Mouse (Mus musculus): Measurements from ENCODE around the gene B4galnt1. TPM values are rescaled to one million over a fixed set of nuclear protein-coding genes. Genes with fewer than 3 reads are reported as not detected.

The B4galnt1 gene
- polyA plus RNA-seq, 1 experiment, result 196 TPM

DNA sequence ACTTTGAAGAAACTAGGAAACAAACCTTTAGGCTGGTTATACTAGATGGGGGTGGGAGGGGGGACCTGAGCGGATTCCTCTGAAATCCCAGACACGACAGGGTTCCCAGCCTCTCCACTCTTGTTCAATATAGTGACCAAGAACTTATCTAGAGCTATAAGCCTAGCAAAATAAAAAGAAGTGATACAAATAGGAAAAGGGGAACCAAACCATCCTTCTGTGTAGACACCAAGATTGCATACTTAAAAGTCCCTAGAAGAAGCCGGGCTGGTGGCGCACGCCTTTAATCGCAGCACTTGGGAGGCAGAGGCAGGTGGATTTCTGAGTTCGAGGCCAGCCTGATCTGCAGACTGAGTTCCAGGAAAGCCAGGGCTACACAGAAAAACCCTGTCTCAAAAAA, 11.7 kb upstream of the B4galnt1 start:
- Histone ChIP-seq H3K4me3 (ENCODE audit: control insufficient read depth, insufficient read depth, low read length) (no peak overlapping the region), H3K4me1 (replicated peaks; ENCODE audit: control insufficient read depth, insufficient read depth, low read length) (peaks cover 6% of the 10 kb centered on the region; the same call in 1 of the 2 replicates), H3K36me3 (ENCODE audit: control insufficient read depth, insufficient read depth, low read length) (no peaks in the 10 kb centered on the region), H3K27ac (ENCODE audit: control insufficient read depth, insufficient read depth, low read length) (no peak overlapping the region), H3K27me3 (ENCODE audit: control insufficient read depth, insufficient read depth, low read length) (no peaks in the 10 kb centered on the region)
- DNase-seq, result no peak
- TF ChIP-seq POLR2A (IDR thresholded peaks at IDR 0.05; ENCODE audit: control insufficient read depth, extremely low read depth, insufficient read depth, low read length, poor library complexity) (no peak), CTCF (IDR thresholded peaks at IDR 0.05; ENCODE audit: borderline replicate concordance, control insufficient read depth, extremely low read depth, insufficient read depth, low read length, poor library complexity) (no peak)
- 97% methylated on average over 7 of the region's 7 CpGs for WGBS

DNA sequence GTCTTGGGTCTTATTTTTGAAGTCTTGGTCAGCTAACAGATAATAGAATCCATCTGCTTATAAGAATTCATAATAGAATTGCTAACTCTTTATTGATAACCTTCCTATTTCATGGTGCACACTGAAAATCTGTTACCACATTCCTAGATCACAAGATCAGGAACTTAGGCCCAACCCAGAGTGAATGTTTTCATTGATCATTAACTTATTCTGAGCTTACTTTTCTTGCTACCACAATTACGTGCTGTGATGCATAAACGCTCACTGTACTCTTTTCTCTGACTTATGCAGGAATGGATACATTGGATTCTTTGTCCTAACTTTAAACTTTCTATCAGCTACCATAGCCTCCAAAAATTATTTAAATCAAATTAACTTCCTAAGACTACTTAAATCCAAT, 10.8 kb upstream of the B4galnt1 start:
- TF ChIP-seq CTCF (IDR thresholded peaks at IDR 0.05; ENCODE audit: borderline replicate concordance, control insufficient read depth, extremely low read depth, insufficient read depth, low read length, poor library complexity) (no peak), POLR2A (IDR thresholded peaks at IDR 0.05; ENCODE audit: control insufficient read depth, extremely low read depth, insufficient read depth, low read length, poor library complexity) (no peak)
- Histone ChIP-seq H3K36me3 (ENCODE audit: control insufficient read depth, insufficient read depth, low read length) (no peaks in the 10 kb centered on the region), H3K27ac (ENCODE audit: control insufficient read depth, insufficient read depth, low read length) (no peak overlapping the region), H3K27me3 (ENCODE audit: control insufficient read depth, insufficient read depth, low read length) (no peaks in the 10 kb centered on the region), H3K4me1 (replicated peaks; ENCODE audit: control insufficient read depth, insufficient read depth, low read length) (peaks cover 6% of the 10 kb centered on the region; the same call in 1 of the 2 replicates), H3K4me3 (ENCODE audit: control insufficient read depth, insufficient read depth, low read length) (no peak overlapping the region)
- WGBS, result 94% methylated on average over 2 of the region's 2 CpGs
- no peak for DNase-seq

DNA sequence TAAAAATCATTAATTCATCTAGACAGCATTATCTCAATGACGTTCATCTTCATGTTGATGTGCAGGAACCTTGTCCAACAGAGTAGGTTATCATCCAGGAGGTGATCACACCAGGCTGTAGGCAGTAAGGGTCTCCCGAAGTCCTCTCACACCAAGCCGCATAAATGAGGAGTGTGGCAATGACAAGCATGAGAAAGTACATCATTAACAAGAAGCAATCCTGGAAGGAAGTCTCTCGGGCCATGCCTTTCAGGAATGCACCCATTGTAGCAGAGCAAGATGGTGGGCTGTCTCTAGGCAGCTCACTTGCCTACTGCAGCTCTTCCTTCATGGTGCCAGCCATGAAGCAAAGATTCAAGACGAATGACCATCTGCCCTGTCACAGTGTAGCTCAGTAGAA, 10.4 kb upstream of the B4galnt1 start:
- no peaks in the 10 kb centered on the region for H3K27me3 ChIP-seq (ENCODE audit: control insufficient read depth, insufficient read depth, low read length)
- H3K4me1 ChIP-seq (replicated peaks; ENCODE audit: control insufficient read depth, insufficient read depth, low read length), result peaks cover 6% of the 10 kb centered on the region; the same call in 1 of the 2 replicates
- H3K4me3 ChIP-seq (ENCODE audit: control insufficient read depth, insufficient read depth, low read length), result no peak overlapping the region
- WGBS, result 96% methylated on average over 5 of the region's 5 CpGs
- DNase-seq, result no peak
- no peaks in the 10 kb centered on the region for H3K36me3 ChIP-seq (ENCODE audit: control insufficient read depth, insufficient read depth, low read length)
- no peak for TF ChIP-seq CTCF (IDR thresholded peaks at IDR 0.05; ENCODE audit: borderline replicate concordance, control insufficient read depth, extremely low read depth, insufficient read depth, low read length, poor library complexity)
- no peak for TF ChIP-seq POLR2A (IDR thresholded peaks at IDR 0.05; ENCODE audit: control insufficient read depth, extremely low read depth, insufficient read depth, low read length, poor library complexity)
- no peak overlapping the region for H3K27ac ChIP-seq (ENCODE audit: control insufficient read depth, insufficient read depth, low read length)

GRCm38 (mm10) chr10:127156089-127156488, 8.9 kb upstream of the B4galnt1 start:
- TF ChIP-seq CTCF (IDR thresholded peaks at IDR 0.05; ENCODE audit: borderline replicate concordance, control insufficient read depth, extremely low read depth, insufficient read depth, low read length, poor library complexity) (no peak), POLR2A (IDR thresholded peaks at IDR 0.05; ENCODE audit: control insufficient read depth, extremely low read depth, insufficient read depth, low read length, poor library complexity) (no peak)
- Histone ChIP-seq H3K4me3 (ENCODE audit: control insufficient read depth, insufficient read depth, low read length) (no peak overlapping the region), H3K27ac (ENCODE audit: control insufficient read depth, insufficient read depth, low read length) (no peak overlapping the region), H3K27me3 (ENCODE audit: control insufficient read depth, insufficient read depth, low read length) (no peaks in the 10 kb centered on the region), H3K36me3 (ENCODE audit: control insufficient read depth, insufficient read depth, low read length) (no peaks in the 10 kb centered on the region), H3K4me1 (replicated peaks; ENCODE audit: control insufficient read depth, insufficient read depth, low read length) (0 out of 2 replicates have a peak, but pooled peaks cover 3% of the 10 kb centered on the region)
- 96% methylated on average over 1 of the region's 1 CpGs for whole genome bisulfite sequencing
- DNase-seq, result no peak

- 94% methylated on average over 1 of the region's 1 CpGs for WGBS
- TF ChIP-seq POLR2A (IDR thresholded peaks at IDR 0.05; ENCODE audit: control insufficient read depth, extremely low read depth, insufficient read depth, low read length, poor library complexity) (no peak), CTCF (IDR thresholded peaks at IDR 0.05; ENCODE audit: borderline replicate concordance, control insufficient read depth, extremely low read depth, insufficient read depth, low read length, poor library complexity) (no peak)
- DNase-seq, result no peak
- Histone ChIP-seq H3K27ac (ENCODE audit: control insufficient read depth, insufficient read depth, low read length) (no peak overlapping the region), H3K27me3 (ENCODE audit: control insufficient read depth, insufficient read depth, low read length) (no peaks in the 10 kb centered on the region), H3K36me3 (ENCODE audit: control insufficient read depth, insufficient read depth, low read length) (no peaks in the 10 kb centered on the region), H3K4me1 (replicated peaks; ENCODE audit: control insufficient read depth, insufficient read depth, low read length) (0 out of 2 replicates have a peak, but pooled peaks cover 3% of the 10 kb centered on the region), H3K4me3 (ENCODE audit: control insufficient read depth, insufficient read depth, low read length) (no peak overlapping the region)
Measured at GRCm38 (mm10) chr10:127156511-127156910, 8.5 kb upstream of the B4galnt1 start.

DNA sequence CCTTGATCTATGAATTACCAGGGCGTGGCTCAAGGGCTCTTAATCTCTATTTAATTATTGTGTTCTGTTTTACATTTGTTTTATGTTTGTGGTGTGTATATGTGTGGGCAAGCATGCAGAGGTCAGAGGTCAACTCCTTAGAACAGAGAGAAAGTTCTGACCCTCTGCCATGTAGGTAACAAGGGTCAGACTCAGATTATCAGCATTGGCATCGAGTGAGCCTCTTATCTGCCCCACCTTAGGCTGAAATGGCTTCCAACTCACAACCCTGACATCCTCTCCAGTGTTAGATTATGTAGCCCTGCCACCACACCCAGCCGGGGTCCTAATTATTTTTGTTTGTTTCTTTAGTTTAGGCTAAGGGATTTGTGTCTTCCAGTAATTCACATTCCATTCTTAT, 6.6 kb upstream of the B4galnt1 start:
- Histone ChIP-seq H3K4me3 (ENCODE audit: control insufficient read depth, insufficient read depth, low read length) (no peak overlapping the region), H3K27me3 (ENCODE audit: control insufficient read depth, insufficient read depth, low read length) (no peaks in the 10 kb centered on the region), H3K27ac (ENCODE audit: control insufficient read depth, insufficient read depth, low read length) (no peak overlapping the region), H3K4me1 (replicated peaks; ENCODE audit: control insufficient read depth, insufficient read depth, low read length) (peaks cover 9% of the 10 kb centered on the region), H3K36me3 (ENCODE audit: control insufficient read depth, insufficient read depth, low read length) (no peaks in the 10 kb centered on the region)
- WGBS, result 89% methylated on average over 3 of the region's 3 CpGs
- no peak for TF ChIP-seq CTCF (IDR thresholded peaks at IDR 0.05; ENCODE audit: borderline replicate concordance, control insufficient read depth, extremely low read depth, insufficient read depth, low read length, poor library complexity)
- TF ChIP-seq POLR2A (IDR thresholded peaks at IDR 0.05; ENCODE audit: control insufficient read depth, extremely low read depth, insufficient read depth, low read length, poor library complexity), result no peak
- no peak for DNase-seq

- 96% methylated on average over 9 of the region's 9 CpGs for WGBS
- no peak for TF ChIP-seq POLR2A (IDR thresholded peaks at IDR 0.05; ENCODE audit: control insufficient read depth, extremely low read depth, insufficient read depth, low read length, poor library complexity)
- no peak for TF ChIP-seq CTCF (IDR thresholded peaks at IDR 0.05; ENCODE audit: borderline replicate concordance, control insufficient read depth, extremely low read depth, insufficient read depth, low read length, poor library complexity)
- Histone ChIP-seq H3K27ac (ENCODE audit: control insufficient read depth, insufficient read depth, low read length) (no peak overlapping the region), H3K36me3 (ENCODE audit: control insufficient read depth, insufficient read depth, low read length) (no peaks in the 10 kb centered on the region), H3K4me3 (ENCODE audit: control insufficient read depth, insufficient read depth, low read length) (no peak overlapping the region), H3K27me3 (ENCODE audit: control insufficient read depth, insufficient read depth, low read length) (no peaks in the 10 kb centered on the region), H3K4me1 (replicated peaks; ENCODE audit: control insufficient read depth, insufficient read depth, low read length) (peaks cover 19% of the 10 kb centered on the region)
- no peak for DNase-seq
Measured at GRCm38 (mm10) chr10:127160081-127160480, 4.9 kb upstream of the B4galnt1 start.

All from thymus, adult 2 months (tissue).